ENCODE assay signal across 22 mouse cellular contexts in genomic region chr2:61405261-61405660, GRCm38 (mm10).
DNase-seq lines count a peak whose midpoint lies in the region; ATAC-seq and TF ChIP-seq lines count a peak whose summit lies in the region.
"Had no signal": no experiment of that assay in that cellular context is flagged by ENCODE, and none has a peak within 500 bp of the region (broad histone marks: within the 10 kb centered on the region; RNA-seq: fewer than 3 reads in every experiment).

No protein-coding gene starts in this region.

- H3K9ac ChIP-seq in kidney, embryonic 14.5 days (ENCODE audit: low read depth, low read length) = no peak overlapping the region
- no peak overlapping the region for H3K9ac ChIP-seq in kidney, postnatal 0 days (ENCODE audit: low read depth, low read length)
- no peak overlapping the region for H3K9ac ChIP-seq in intestine, postnatal 0 days (ENCODE audit: low read depth, low read length)
- H3K9ac ChIP-seq: embryonic facial prominence, embryonic 13.5 days; forebrain, embryonic 13.5 days; hindbrain, embryonic 12.5 days; hindbrain, embryonic 15.5 days had no signal

- no peaks in the 10 kb centered on the region for H3K36me3 ChIP-seq in kidney, embryonic 14.5 days (ENCODE audit: control insufficient read depth, insufficient read depth, low read length)
- H3K36me3 ChIP-seq in kidney, postnatal 0 days (ENCODE audit: insufficient read depth, low read length) = no peaks in the 10 kb centered on the region
- no peaks in the 10 kb centered on the region for H3K36me3 ChIP-seq in intestine, postnatal 0 days (ENCODE audit: control insufficient read depth, insufficient read depth)
- H3K36me3 ChIP-seq: embryonic facial prominence, embryonic 13.5 days; hindbrain, embryonic 12.5 days; hindbrain, embryonic 15.5 days had no signal

- WGBS in kidney, embryonic 14.5 days = 22% methylated on average over 4 of the region's 4 CpGs
- 38% methylated on average over 4 of the region's 4 CpGs for WGBS in kidney, postnatal 0 days
- 54% methylated on average over 4 of the region's 4 CpGs for WGBS in intestine, postnatal 0 days

- no peak overlapping the region for H3K4me3 ChIP-seq in kidney, embryonic 14.5 days (ENCODE audit: low read length)
- H3K4me3 ChIP-seq in kidney, postnatal 0 days (replicated peaks; ENCODE audit: low read depth, low read length) = no peak overlapping the region
- H3K4me3 ChIP-seq in intestine, postnatal 0 days (ENCODE audit: low read depth, low read length) = no peak overlapping the region
- H3K4me3 ChIP-seq: embryonic facial prominence, embryonic 13.5 days; erythroblast, embryonic 14.5 days; forebrain, embryonic 13.5 days; hindbrain, embryonic 12.5 days; hindbrain, embryonic 15.5 days had no signal

- no peaks in the 10 kb centered on the region for H3K27me3 ChIP-seq in kidney, embryonic 14.5 days (ENCODE audit: control insufficient read depth, insufficient read depth, low read length)
- no peaks in the 10 kb centered on the region for H3K27me3 ChIP-seq in kidney, postnatal 0 days (ENCODE audit: insufficient read depth, low read length)
- H3K27me3 ChIP-seq in intestine, postnatal 0 days (replicated peaks; ENCODE audit: control insufficient read depth, insufficient read depth, low read length) = no peaks in the 10 kb centered on the region
- H3K27me3 ChIP-seq: embryonic facial prominence, embryonic 13.5 days; hindbrain, embryonic 12.5 days; hindbrain, embryonic 15.5 days had no signal

- no peak overlapping the region for H3K4me2 ChIP-seq in kidney, embryonic 14.5 days (replicated peaks; ENCODE audit: low read depth, low read length)
- H3K4me2 ChIP-seq in kidney, postnatal 0 days (ENCODE audit: low read length) = no peak overlapping the region
- H3K4me2 ChIP-seq in intestine, postnatal 0 days (replicated peaks; ENCODE audit: low read depth) = no peak overlapping the region
- H3K4me2 ChIP-seq: embryonic facial prominence, embryonic 13.5 days; forebrain, embryonic 13.5 days; heart, embryonic 11.5 days; hindbrain, embryonic 12.5 days; hindbrain, embryonic 15.5 days had no signal

- peaks cover 10% of the 10 kb centered on the region; the same call in 1 of the 2 replicates for H3K4me1 ChIP-seq in kidney, embryonic 14.5 days (ENCODE audit: control insufficient read depth, insufficient read depth, low read length)
- H3K4me1 ChIP-seq in kidney, postnatal 0 days (replicated peaks; ENCODE audit: insufficient read depth, low read length) = no peaks in the 10 kb centered on the region; the same call in 1 of the 2 replicates
- no peaks in the 10 kb centered on the region for H3K4me1 ChIP-seq in intestine, postnatal 0 days (replicated peaks; ENCODE audit: control insufficient read depth, insufficient read depth, low read length)

- no peak overlapping the region for H3K27ac ChIP-seq in kidney, embryonic 14.5 days (ENCODE audit: low read depth, low read length)
- no peak overlapping the region for H3K27ac ChIP-seq in kidney, postnatal 0 days
- H3K27ac ChIP-seq in intestine, postnatal 0 days (ENCODE audit: low read depth, low read length) = no peak overlapping the region
- H3K27ac ChIP-seq: embryonic facial prominence, embryonic 13.5 days; forebrain, embryonic 13.5 days; hindbrain, embryonic 12.5 days; hindbrain, embryonic 15.5 days had no signal

- H3K9me3 ChIP-seq in kidney, embryonic 14.5 days (ENCODE audit: control insufficient read depth, low read length) = no peaks in the 10 kb centered on the region
- H3K9me3 ChIP-seq in kidney, postnatal 0 days (replicated peaks; ENCODE audit: low read length) = no peaks in the 10 kb centered on the region
- no peaks in the 10 kb centered on the region for H3K9me3 ChIP-seq in intestine, postnatal 0 days (ENCODE audit: control insufficient read depth)
- H3K9me3 ChIP-seq: embryonic facial prominence, embryonic 13.5 days; forebrain, embryonic 13.5 days; hindbrain, embryonic 12.5 days; hindbrain, embryonic 15.5 days had no signal

- peak; percentile 37; the same call in 1 of the 2 replicates for ATAC-seq in kidney, embryonic 14.5 days (ENCODE audit: low FRiP score, low TSS enrichment)
- no peak; the same call in 1 of the 2 replicates for ATAC-seq in kidney, postnatal 0 days (replicated peaks; ENCODE audit: low FRiP score, low read depth)
- no peak for ATAC-seq in intestine, postnatal 0 days
- ATAC-seq: activated CD4-positive, CD25-positive, alpha-beta regulatory T cell, adult 4 months; forebrain, embryonic 13.5 days; forebrain, embryonic 16.5 days had no signal

- DNase-seq in kidney, postnatal 25 days = no peak
- peak; percentile 76 for DNase-seq in kidney, postnatal 0 days (ENCODE audit: low spot score)
- DNase-seq in kidney, adult 8-10 months = no peak
- DNase-seq in embryo, embryonic 11 days = peak; percentile 13
- DNase-seq: adrenal gland, adult 8-10 months; adrenal gland, postnatal 25 days; cerebellum, adult 11-12 months; cerebellum, adult 8-10 months; cerebellum, postnatal 10 days; cerebellum, postnatal 36 days; gastrocnemius, postnatal 14 days; heart, adult 11 months had no signal

- TF ChIP-seq CTCF in kidney, postnatal 0 days (IDR thresholded peaks at IDR 0.05; ENCODE audit: low read depth) = no peak
- no peak for TF ChIP-seq CTCF in intestine, postnatal 0 days (IDR thresholded peaks at IDR 0.05; ENCODE audit: low read depth)

Comparison
In these comparisons a context has a peak if more than half of its experiments do, and no peak if none do; other contexts are left out.
1. DNase-seq: peak in kidney, postnatal 0 days (single experiment) and embryo, embryonic 11 days (single experiment); none in kidney, postnatal 25 days (0 of 2) and kidney, adult 8-10 months (0 of 2).